Mouse (Mus musculus) heart, embryonic 11.5 days (tissue): ENCODE data around the gene Tuba1b. TPM values are rescaled to one million over a fixed set of nuclear protein-coding genes. Genes with fewer than 3 reads are reported as not detected.
"Not testable (repeated sequence)": the region's sequence is repeated elsewhere in the genome, so short reads cannot be mapped to it uniquely, and the experiment has no call there.

ENCODE experiments used
- ATAC-seq: fragments of 200-750 bp; cut with Nextera tagmentation; replicated peaks from 2 replicates; pipeline ENCODE4 v1.8.0; 2017; ENCODE audit warnings: moderate library complexity; ENCODE audit not compliant: insufficient number of reproducible peaks, low FRiP score, low TSS enrichment
- H3K27ac ChIP-seq: fragments of 300-500 bp; sonication (generic); 2 replicates; pipeline ENCODE4 v1.5.1; 2014; ENCODE audit warnings: mild to moderate bottlenecking, low read depth, low read length
- H3K27me3 ChIP-seq: fragments of 300-500 bp; sonication (generic); 2 replicates; pipeline ENCODE4 v1.6.1; 2014; ENCODE audit warnings: mild to moderate bottlenecking, low read length, mixed read lengths; ENCODE audit not compliant: control insufficient read depth, insufficient read depth
- H3K36me3 ChIP-seq: fragments of 300-500 bp; sonication (generic); 2 replicates; pipeline ENCODE4 v1.6.1; 2014; ENCODE audit warnings: mild to moderate bottlenecking, low read length, moderate library complexity, mixed read lengths; ENCODE audit not compliant: control insufficient read depth, insufficient read depth
- H3K4me1 ChIP-seq: fragments of 300-500 bp; sonication (generic); 2 replicates; pipeline ENCODE4 v1.6.1; 2014; ENCODE audit warnings: low read length; ENCODE audit not compliant: control insufficient read depth, insufficient read depth
- H3K4me2 ChIP-seq: fragments of 300-500 bp; sonication (generic); 2 replicates; pipeline ENCODE4 v1.6.1; 2014; ENCODE audit warnings: mild to moderate bottlenecking, moderate library complexity
- H3K4me3 ChIP-seq: fragments of 300-500 bp; sonication (generic); 2 replicates; pipeline ENCODE4 v1.5.1; 2014; ENCODE audit warnings: low read depth, low read length
- H3K9ac ChIP-seq: fragments of 300-500 bp; sonication (generic); 2 replicates; pipeline ENCODE4 v1.6.1; 2014; ENCODE audit warnings: mild to moderate bottlenecking, low read depth, low read length, moderate library complexity
- H3K9me3 ChIP-seq: fragments of 300-500 bp; sonication (generic); replicated peaks from 2 replicates; pipeline ENCODE4 v1.6.1; 2016; ENCODE audit warnings: low read length; ENCODE audit not compliant: control insufficient read depth
- WGBS: fragments of 180-500 bp; shearing (Covaris S2); extraction: QIAGEN DNeasy Blood & Tissue Kit; methylation state at CpG from one replicate; pipeline ENCODE4 v1.1.7; 2014; ENCODE audit not compliant: insufficient replicate concordance; 5-methylcytosine and 5-hydroxymethylcytosine counted together
- polyA plus RNA-seq: library from polyadenylated mRNA; unstranded; fragments of >200 nt; fragmentation: Nextera tagmentation; extraction: Ambion mirVana; gene quantifications from 2 replicates; pipeline ENCODE4 v1.2.1, GENCODE M21; 2014

The Tuba1b gene
- polyA plus RNA-seq, 1 experiment from 2014 or later = 1,819 TPM

- no peak for ATAC-seq
- WGBS = 88% methylated on average over 9 of the region's 9 CpGs
- H3K36me3 ChIP-seq = no peaks in the 10 kb centered on the region
- H3K9me3 ChIP-seq = no peaks in the 10 kb centered on the region
- H3K27me3 ChIP-seq = no peaks in the 10 kb centered on the region
- peaks cover 29% of the 10 kb centered on the region for H3K4me1 ChIP-seq
- H3K9ac ChIP-seq = no peak overlapping the region
- H3K27ac ChIP-seq = no peak overlapping the region
- H3K4me2 ChIP-seq = no peak overlapping the region
- H3K4me3 ChIP-seq = no peak overlapping the region
Measured at GRCm38 (mm10) chr15:98973015-98973614, 38.8 kb upstream of the Tuba1b start.

- not testable (repeated sequence) for ATAC-seq, H3K9ac ChIP-seq, H3K4me2 ChIP-seq, H3K36me3 ChIP-seq, H3K4me3 ChIP-seq, H3K9me3 ChIP-seq, H3K27me3 ChIP-seq
- Histone ChIP-seq H3K27ac (0 out of 2 replicates have a peak overlapping the region, but pooled peaks have one; percentile 15), H3K4me1 (peaks cover 16% of the 10 kb centered on the region)
- WGBS = 66% methylated on average over 15 of the region's 15 CpGs
Measured at GRCm38 (mm10) chr15:98971576-98972320, 37.4 kb upstream of the Tuba1b start.

GRCm38 (mm10) chr15:98971111-98971510 is 36.7 kb upstream of the Tuba1b start:
- H3K27me3 ChIP-seq = no peaks in the 10 kb centered on the region
- H3K9ac ChIP-seq = no peak overlapping the region
- H3K36me3 ChIP-seq = no peaks in the 10 kb centered on the region
- H3K4me1 ChIP-seq = peaks cover 15% of the 10 kb centered on the region
- no peak overlapping the region for H3K4me3 ChIP-seq
- H3K27ac ChIP-seq = no peak overlapping the region
- no peaks in the 10 kb centered on the region for H3K9me3 ChIP-seq
- 49% methylated on average over 4 of the region's 4 CpGs for WGBS
- no peak for ATAC-seq
- no peak overlapping the region for H3K4me2 ChIP-seq

- no peak overlapping the region for H3K4me3 ChIP-seq
- H3K9ac ChIP-seq = peak overlapping the region; percentile 58
- ATAC-seq = no peak
- peaks cover 15% of the 10 kb centered on the region for H3K4me1 ChIP-seq
- 23% methylated on average over 16 of the region's 16 CpGs for WGBS
- H3K36me3 ChIP-seq = no peaks in the 10 kb centered on the region
- H3K4me2 ChIP-seq = peak overlapping the region; percentile 40
- no peaks in the 10 kb centered on the region for H3K27me3 ChIP-seq
- H3K27ac ChIP-seq = peak overlapping the region; percentile 70
- H3K9me3 ChIP-seq = no peaks in the 10 kb centered on the region
Measured at GRCm38 (mm10) chr15:98969372-98970101, 35.2 kb upstream of the Tuba1b start.

GRCm38 (mm10) chr15:98968701-98969371 is 34.5 kb upstream of the Tuba1b start:
- Histone ChIP-seq H3K36me3 (no peaks in the 10 kb centered on the region), H3K9ac (peak overlapping the region; percentile 58), H3K4me1 (peaks cover 15% of the 10 kb centered on the region), H3K9me3 (no peaks in the 10 kb centered on the region), H3K4me3 (no peak overlapping the region), H3K27ac (peak overlapping the region; percentile 70), H3K27me3 (no peaks in the 10 kb centered on the region), H3K4me2 (peak overlapping the region; percentile 40)
- no peak for ATAC-seq
- 7% methylated on average over 12 of the region's 12 CpGs for WGBS

- peak; percentile 52; the same call in 1 of the 2 replicates for ATAC-seq
- Histone ChIP-seq H3K27me3 (no peaks in the 10 kb centered on the region), H3K9me3 (no peaks in the 10 kb centered on the region), H3K9ac (no peak overlapping the region), H3K27ac (no peak overlapping the region), H3K4me1 (peaks cover 4% of the 10 kb centered on the region; the same call in 1 of the 2 replicates), H3K36me3 (no peaks in the 10 kb centered on the region), H3K4me2 (no peak overlapping the region), H3K4me3 (no peak overlapping the region)
- WGBS = 40% methylated on average over 3 of the region's 3 CpGs
Measured at GRCm38 (mm10) chr15:98959531-98959930, 25.2 kb upstream of the Tuba1b start.

GRCm38 (mm10) chr15:98958901-98959420 is 24.6 kb upstream of the Tuba1b start:
- Histone ChIP-seq H3K27me3 (no peaks in the 10 kb centered on the region), H3K27ac (no peak overlapping the region), H3K9ac (no peak overlapping the region), H3K4me1 (peaks cover 8% of the 10 kb centered on the region), H3K4me3 (no peak overlapping the region), H3K36me3 (no peaks in the 10 kb centered on the region), H3K9me3 (no peaks in the 10 kb centered on the region), H3K4me2 (no peak overlapping the region)
- ATAC-seq = no peak
- WGBS = 91% methylated on average over 4 of the region's 4 CpGs

- H3K4me1 ChIP-seq = peaks cover 9% of the 10 kb centered on the region
- no peaks in the 10 kb centered on the region for H3K36me3 ChIP-seq
- no peaks in the 10 kb centered on the region for H3K27me3 ChIP-seq
- no peaks in the 10 kb centered on the region for H3K9me3 ChIP-seq
- no peak overlapping the region for H3K4me3 ChIP-seq
- H3K27ac ChIP-seq = no peak overlapping the region
- ATAC-seq = no peak
- H3K9ac ChIP-seq = no peak overlapping the region
- 78% methylated on average over 5 of the region's 5 CpGs for whole genome bisulfite sequencing
- no peak overlapping the region for H3K4me2 ChIP-seq
Measured at GRCm38 (mm10) chr15:98957475-98957874, 23.1 kb upstream of the Tuba1b start.
